Mouse (Mus musculus) liver, postnatal 0 days (tissue): ENCODE measurements around the gene Necap2. TPM values are rescaled to one million over a fixed set of nuclear protein-coding genes. Genes with fewer than 3 reads are reported as not detected.

Experiments used
- ATAC-seq: fragments of 200-750 bp; cut with Nextera tagmentation; 2 replicates; pipeline ENCODE4 v1.8.0; 2017; ENCODE audit warnings: mild to moderate bottlenecking, moderate library complexity
- DNase-seq: peaks from one replicate; pipeline ENCODE4 v3.0.0-alpha.2; 2016
- H3K27ac ChIP-seq: fragments of 300-500 bp; sonication (generic); 2 replicates; pipeline ENCODE4 v1.5.1; 2014; ENCODE audit warnings: antibody characterized with exemption, moderate library complexity, mild to moderate bottlenecking, low read depth
- H3K27me3 ChIP-seq: fragments of 300-500 bp; sonication (generic); 2 replicates; pipeline ENCODE4 v1.6.1; 2014; ENCODE audit warnings: low read length, control low read depth, mixed read lengths; ENCODE audit not compliant: insufficient read depth
- H3K36me3 ChIP-seq: fragments of 300-500 bp; sonication (generic); replicated peaks from 2 replicates; pipeline ENCODE4 v1.6.1; 2014; ENCODE audit warnings: mild to moderate bottlenecking, control low read depth, low read length, moderate library complexity, mixed read lengths; ENCODE audit not compliant: insufficient read depth
- H3K4me1 ChIP-seq: fragments of 300-500 bp; sonication (generic); 2 replicates; pipeline ENCODE4 v1.6.1; 2014; ENCODE audit warnings: antibody characterized with exemption, mild to moderate bottlenecking, control low read depth; ENCODE audit not compliant: insufficient read depth
- H3K4me2 ChIP-seq: fragments of 300-500 bp; sonication (generic); 2 replicates; pipeline ENCODE4 v1.6.1; 2014; ENCODE audit warnings: low read depth, mild to moderate bottlenecking, low read length, moderate library complexity, mixed read lengths
- H3K4me3 ChIP-seq: fragments of 300-500 bp; sonication (generic); 2 replicates; pipeline ENCODE4 v1.5.1; 2014; ENCODE audit warnings: low read depth, low read length
- H3K9ac ChIP-seq: fragments of 300-500 bp; sonication (generic); replicated peaks from 2 replicates; pipeline ENCODE4 v1.6.1; 2014; ENCODE audit warnings: mild to moderate bottlenecking, moderate library complexity
- H3K9me3 ChIP-seq: fragments of 300-500 bp; sonication (generic); 2 replicates; pipeline ENCODE4 v1.6.1; 2016; ENCODE audit warnings: mild to moderate bottlenecking, control low read depth, low read length, mixed read lengths
- CTCF ChIP-seq: sonication (generic); IDR thresholded peaks from 2 replicates; pipeline ENCODE4 v1.5.1; 2016; ENCODE audit warnings: antibody characterized with exemption, low read depth
- EP300 ChIP-seq: IDR thresholded peaks from 2 replicates; pipeline ENCODE4 v1.6.1; 2016; ENCODE audit warnings: antibody characterized with exemption, low read depth, mild to moderate bottlenecking
- WGBS: fragments of 180-500 bp; shearing (Covaris S2); extraction: QIAGEN DNeasy Blood & Tissue Kit; methylation state at CpG from one replicate; pipeline ENCODE4 v1.1.7; 2014; ENCODE audit not compliant: insufficient replicate concordance; 5-methylcytosine and 5-hydroxymethylcytosine counted together
- polyA plus RNA-seq: library from polyadenylated mRNA; unstranded; fragments of >200 nt; fragmentation: Nextera tagmentation; extraction: Ambion mirVana; gene quantifications from 2 replicates; pipeline ENCODE4 v1.2.1, GENCODE M21; 2015

Necap2 gene
- polyA plus RNA-seq, 1 experiment from 2014 or later: 53.0 TPM

DNA sequence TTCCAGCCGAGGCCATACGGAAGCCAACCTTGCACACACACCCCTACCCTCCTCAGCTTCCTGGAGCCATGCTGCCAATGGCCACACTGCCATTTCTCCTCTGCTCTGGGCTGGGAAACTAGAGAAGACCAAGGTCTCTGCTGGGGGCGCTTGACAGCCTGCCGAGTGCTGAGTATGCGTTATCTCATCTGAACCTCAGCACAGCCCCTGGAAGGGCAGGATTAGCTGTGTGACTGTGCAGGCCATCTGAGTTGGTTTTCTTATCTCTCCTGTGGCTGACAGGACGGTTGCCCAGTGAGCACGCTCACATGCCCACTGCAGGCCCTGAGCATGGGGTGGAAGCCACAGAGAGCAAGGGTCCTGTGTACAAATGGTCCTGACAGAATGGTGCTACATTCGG is 9.5 kb downstream of the Necap2 start:
- no peaks in the 10 kb centered on the region for H3K9me3 ChIP-seq
- DNase-seq (peak; percentile 40), ATAC-seq (peak; percentile 67)
- peaks cover 77% of the 10 kb centered on the region for H3K36me3 ChIP-seq
- peaks cover 17% of the 10 kb centered on the region for H3K4me1 ChIP-seq
- TF ChIP-seq EP300 (peak; percentile 86), CTCF (no peak)
- no peak overlapping the region for H3K4me3 ChIP-seq
- 56% methylated on average over 8 of the region's 8 CpGs for WGBS
- no peak overlapping the region for H3K9ac ChIP-seq
- H3K4me2 ChIP-seq: no peak overlapping the region
- no peaks in the 10 kb centered on the region for H3K27me3 ChIP-seq
- 0 out of 2 replicates have a peak overlapping the region, but pooled peaks have one; percentile 29 for H3K27ac ChIP-seq

DNA sequence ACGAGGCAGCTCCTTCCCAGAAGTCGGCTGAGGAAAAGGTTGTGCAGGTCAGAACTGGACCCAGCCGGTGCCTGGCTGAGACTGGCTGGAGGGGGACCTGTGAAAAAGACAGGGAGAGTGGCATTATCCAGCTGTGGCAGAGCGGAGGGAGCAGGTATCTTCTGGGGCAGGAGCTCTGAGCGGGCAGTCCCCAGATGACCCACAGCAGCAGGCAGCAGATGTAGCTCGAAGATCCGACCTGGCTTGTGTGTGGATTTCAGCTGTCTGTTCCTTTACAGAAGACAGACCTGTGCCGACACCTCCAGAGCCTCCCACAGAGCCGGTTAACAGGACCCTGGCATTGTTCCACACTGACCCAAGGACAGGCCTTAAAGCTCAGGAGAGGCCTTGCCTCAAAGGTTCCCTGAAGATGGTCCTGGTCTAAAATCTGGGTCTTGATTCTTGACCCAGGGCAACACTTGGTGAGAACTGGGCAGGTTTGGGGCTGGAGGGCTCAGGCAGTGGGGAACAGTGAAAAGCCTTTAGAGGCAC is 10.6 kb downstream of the Necap2 start:
- no peak overlapping the region for H3K9ac ChIP-seq
- H3K4me3 ChIP-seq: no peak overlapping the region
- no peaks in the 10 kb centered on the region for H3K9me3 ChIP-seq
- peaks cover 70% of the 10 kb centered on the region for H3K36me3 ChIP-seq
- TF ChIP-seq EP300 (no peak), CTCF (no peak)
- DNase-seq (no peak), ATAC-seq (no peak)
- H3K27ac ChIP-seq: no peak overlapping the region
- no peaks in the 10 kb centered on the region for H3K27me3 ChIP-seq
- no peak overlapping the region for H3K4me2 ChIP-seq
- H3K4me1 ChIP-seq: peaks cover 8% of the 10 kb centered on the region; the same call in 1 of the 2 replicates
- 84% methylated on average over 9 of the region's 9 CpGs for WGBS

DNA sequence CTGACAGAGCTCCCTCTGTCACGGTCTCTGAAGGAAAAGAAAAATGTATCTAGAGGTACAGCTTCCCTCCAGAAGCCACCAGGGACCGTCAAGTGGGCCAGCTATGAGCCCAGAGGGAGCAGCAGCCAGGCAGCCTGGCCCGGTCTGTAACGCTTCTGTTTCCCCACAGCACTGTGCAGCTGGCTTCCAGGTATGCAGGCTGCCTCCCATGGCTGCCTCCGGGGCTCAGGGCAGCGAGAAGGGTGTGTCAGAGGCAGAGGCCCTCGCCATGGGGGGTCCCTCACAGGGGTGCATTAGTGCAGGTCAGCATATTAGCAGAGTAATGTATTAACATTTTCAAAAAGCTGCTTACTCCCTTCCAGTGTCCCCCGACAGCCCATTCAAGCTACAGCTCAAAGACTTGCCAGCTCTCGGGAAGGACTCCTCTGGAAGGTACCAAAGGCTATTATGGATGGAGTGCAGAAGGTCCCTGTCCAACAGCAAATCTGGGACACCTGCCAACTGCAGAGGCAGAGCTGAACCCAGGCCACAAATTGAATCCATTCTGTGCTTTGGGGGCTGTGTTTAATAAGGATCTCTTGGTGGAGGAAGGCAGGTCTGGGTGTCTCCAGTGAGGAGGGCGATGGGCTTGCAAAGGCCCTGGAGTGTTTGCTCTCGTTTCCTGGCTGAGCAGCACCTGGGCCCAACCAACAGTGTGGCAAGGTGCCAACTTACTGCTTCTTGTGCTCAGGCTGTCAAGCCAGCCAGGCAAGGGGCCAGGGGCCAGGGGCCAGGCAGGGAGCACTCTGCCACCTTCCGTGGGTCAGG is 11.2 kb downstream of the Necap2 start:
- ATAC-seq: no peak
- Histone ChIP-seq H3K4me1 (peaks cover 8% of the 10 kb centered on the region; the same call in 1 of the 2 replicates), H3K4me3 (no peak overlapping the region), H3K27ac (no peak overlapping the region), H3K36me3 (peaks cover 64% of the 10 kb centered on the region), H3K9me3 (no peaks in the 10 kb centered on the region), H3K4me2 (no peak overlapping the region), H3K9ac (no peak overlapping the region), H3K27me3 (no peaks in the 10 kb centered on the region)
- no peak for TF ChIP-seq EP300
- no peak for TF ChIP-seq CTCF
- no peak for DNase-seq
- 79% methylated on average over 12 of the region's 12 CpGs for WGBS

DNA sequence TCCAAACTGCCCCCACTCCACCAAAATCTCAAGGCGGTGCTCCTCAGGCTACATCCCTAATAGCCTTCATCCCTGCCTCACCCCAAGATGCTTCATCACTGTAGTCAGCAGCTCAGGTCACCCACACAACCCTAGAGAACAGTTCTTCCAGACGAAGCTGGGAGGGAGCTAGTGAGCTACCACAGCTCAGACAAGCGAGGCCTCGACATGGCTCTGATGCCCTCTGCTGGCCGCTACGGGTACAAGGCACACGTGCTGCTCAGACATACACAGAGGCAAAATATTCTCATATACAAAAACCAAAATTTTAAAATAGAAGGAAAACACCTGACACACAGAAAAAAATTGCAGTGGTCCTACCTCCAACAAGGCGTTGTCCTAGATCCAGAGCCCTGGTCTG is 13.0 kb downstream of the Necap2 start:
- H3K36me3 ChIP-seq: peaks cover 47% of the 10 kb centered on the region
- no peaks in the 10 kb centered on the region for H3K9me3 ChIP-seq
- no peak overlapping the region for H3K4me2 ChIP-seq
- no peak for TF ChIP-seq EP300
- peak; percentile 100 for TF ChIP-seq CTCF
- peak; percentile 14 for ATAC-seq
- peak; percentile 88 for DNase-seq
- no peak overlapping the region for H3K27ac ChIP-seq
- peaks cover 16% of the 10 kb centered on the region for H3K4me1 ChIP-seq
- no peak overlapping the region for H3K4me3 ChIP-seq
- no peaks in the 10 kb centered on the region for H3K27me3 ChIP-seq
- no peak overlapping the region for H3K9ac ChIP-seq
- WGBS: 6% methylated on average over 8 of the region's 8 CpGs

DNA sequence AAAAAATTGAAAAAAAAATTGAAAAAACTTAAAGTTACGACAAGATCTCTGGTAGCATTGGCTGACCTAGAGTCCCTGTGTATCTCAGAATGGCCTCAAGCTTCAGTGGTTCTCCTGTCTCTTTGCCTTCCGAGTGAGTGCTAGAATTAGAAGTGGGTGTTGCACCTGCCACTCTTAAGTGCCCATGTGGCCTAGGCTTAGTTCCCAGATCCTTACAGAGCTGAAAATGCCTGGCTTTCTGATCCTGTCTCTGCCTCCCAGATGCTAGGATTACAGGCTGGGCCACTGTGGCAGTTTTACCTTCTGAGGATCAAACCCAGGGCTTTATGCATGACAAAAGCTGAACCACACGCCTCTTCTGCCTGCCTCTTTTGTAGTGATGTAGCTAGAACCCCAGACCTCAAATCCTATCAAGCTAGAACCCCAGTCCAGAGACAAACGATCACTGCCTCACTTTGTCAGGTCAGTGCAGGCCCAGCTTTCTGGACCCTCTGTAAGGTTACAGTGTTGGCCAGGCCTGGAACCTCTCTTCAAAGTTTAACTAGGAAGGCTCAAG is 14.0 kb downstream of the Necap2 start:
- Histone ChIP-seq H3K27ac (no peak overlapping the region), H3K4me2 (no peak overlapping the region), H3K9me3 (no peaks in the 10 kb centered on the region), H3K9ac (no peak overlapping the region), H3K4me3 (no peak overlapping the region), H3K4me1 (peaks cover 18% of the 10 kb centered on the region), H3K36me3 (peaks cover 38% of the 10 kb centered on the region), H3K27me3 (no peaks in the 10 kb centered on the region)
- TF ChIP-seq EP300: no peak
- TF ChIP-seq CTCF: no peak
- DNase-seq: no peak
- 86% methylated on average over 4 of the region's 4 CpGs for WGBS
- no peak for ATAC-seq

DNA sequence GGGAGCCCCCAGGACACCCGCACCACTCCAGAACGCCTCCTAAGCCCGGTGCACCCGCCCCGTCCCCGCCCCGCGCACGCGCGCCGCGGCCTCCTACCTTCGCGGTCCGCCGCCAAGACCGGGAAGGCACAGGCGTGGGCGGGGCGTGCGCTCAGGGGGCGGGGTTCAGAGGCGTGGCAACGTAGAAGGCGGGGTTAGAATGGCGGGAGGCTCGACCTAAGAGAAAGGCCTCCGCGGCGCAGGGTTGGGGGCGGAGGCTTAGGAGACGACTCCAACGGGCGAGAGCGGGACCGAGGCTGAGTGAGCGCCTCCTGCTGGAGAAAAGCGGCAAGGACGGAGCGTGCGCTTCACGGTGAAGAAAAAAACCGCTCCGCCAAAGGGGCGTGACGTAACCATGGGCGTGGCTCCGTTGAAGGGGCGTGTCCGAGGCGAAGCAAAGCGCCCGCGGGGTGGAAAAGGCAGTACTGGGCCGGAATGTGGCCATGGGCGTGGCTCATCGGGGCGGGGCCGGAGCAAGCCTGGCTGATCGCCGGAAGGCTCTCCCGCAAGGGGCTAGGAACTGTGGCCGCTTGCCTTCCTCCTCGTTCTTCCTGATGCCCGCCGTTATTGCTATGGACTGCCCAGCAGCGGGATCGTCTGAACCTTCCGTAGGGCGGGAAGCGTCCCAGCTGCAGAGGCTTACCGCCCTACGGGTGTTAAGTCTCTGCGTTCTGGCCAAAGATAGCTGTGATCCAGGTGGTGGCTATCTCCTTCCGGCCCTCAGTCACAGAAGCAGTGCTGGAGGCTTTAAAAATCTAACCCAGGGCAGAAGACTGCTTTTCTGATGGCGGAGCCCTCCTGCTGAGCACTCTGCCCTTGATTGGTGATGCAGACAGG is 17.5 kb downstream of the Necap2 start, which contains the start of gene Crocc:
Crocc (minus strand) TSS at position 125 of the 876 bp plus-strand sequence.
- no peaks in the 10 kb centered on the region for H3K9me3 ChIP-seq
- TF ChIP-seq CTCF (peak; percentile 98), EP300 (peak; percentile 38; the same call in 1 of the 2 replicates)
- DNase-seq (peak; percentile 100), ATAC-seq (peak; percentile 95)
- H3K27ac ChIP-seq: peak within 1 kb of the TSS; percentile 74
- peaks cover 14% of the 10 kb centered on the region; the same call in 1 of the 2 replicates for H3K4me1 ChIP-seq
- peaks cover 3% of the 10 kb centered on the region for H3K36me3 ChIP-seq
- under 1% methylated on average over 77 of the region's 77 CpGs for WGBS
- no peaks in the 10 kb centered on the region for H3K27me3 ChIP-seq
- H3K9ac ChIP-seq: peak within 1 kb of the TSS; percentile 76
- H3K4me3 ChIP-seq: peak within 1 kb of the TSS; percentile 63
- peak within 1 kb of the TSS; percentile 95 for H3K4me2 ChIP-seq
